Mouse (Mus musculus): ENCODE measurements around the gene Nyx.

- TF ChIP-seq CTCF (IDR thresholded peaks at IDR 0.05) (no peak), EP300 (IDR thresholded peaks at IDR 0.05; ENCODE audit: insufficient read depth, low read depth, low read length) (no peak), POLR2A (IDR thresholded peaks at IDR 0.05; ENCODE audit: insufficient read depth, low read depth, low read length) (no peak)
Measured at GRCm38 (mm10) chrX:13479570-13479969, 13.7 kb downstream of the Nyx start.
